Mouse (Mus musculus): Measurements from ENCODE around the gene Tada3.
"Not testable (repeated sequence)": the region's sequence is repeated elsewhere in the genome, so short reads cannot be mapped to it uniquely, and the experiment has no call there.

The Tada3 gene

GRCm38 (mm10) chr6:113343177-113344092 is 34.2 kb downstream of the Tada3 start, which contains the start of gene Camk1:
Camk1 (minus strand) TSS chr6:113343984.
- peak; percentile 75 for DNase-seq (ENCODE audit: extremely low spot score, low spot score)

GRCm38 (mm10) chr6:113342297-113342696 is 35.4 kb downstream of the Tada3 start:
- no peak for DNase-seq (ENCODE audit: extremely low spot score, low spot score)

DNA sequence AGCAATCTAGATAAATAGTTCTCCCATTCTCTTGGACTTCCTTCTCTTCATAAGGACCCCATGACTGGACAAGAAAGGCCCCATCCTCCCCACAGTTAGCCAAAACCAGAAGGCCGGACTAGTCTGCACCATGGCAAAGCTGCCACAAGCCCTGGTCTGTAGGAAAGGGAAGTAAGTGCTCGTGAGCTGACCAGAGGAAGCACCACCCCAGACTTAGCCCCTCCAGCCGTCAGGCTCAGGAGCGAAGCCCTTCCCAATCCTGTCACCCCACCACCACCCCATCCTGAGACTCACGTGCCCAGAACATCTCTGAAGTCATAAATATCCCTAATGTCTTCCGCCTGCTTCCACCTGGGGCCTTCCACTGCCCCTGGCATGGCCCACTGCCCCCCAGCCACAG is 36.1 kb downstream of the Tada3 start:
- DNase-seq (ENCODE audit: extremely low spot score, low spot score), result no peak

- no peak for DNase-seq (ENCODE audit: extremely low spot score, low spot score)
Measured at GRCm38 (mm10) chr6:113336852-113337620, 40.6 kb downstream of the Tada3 start.

DNA sequence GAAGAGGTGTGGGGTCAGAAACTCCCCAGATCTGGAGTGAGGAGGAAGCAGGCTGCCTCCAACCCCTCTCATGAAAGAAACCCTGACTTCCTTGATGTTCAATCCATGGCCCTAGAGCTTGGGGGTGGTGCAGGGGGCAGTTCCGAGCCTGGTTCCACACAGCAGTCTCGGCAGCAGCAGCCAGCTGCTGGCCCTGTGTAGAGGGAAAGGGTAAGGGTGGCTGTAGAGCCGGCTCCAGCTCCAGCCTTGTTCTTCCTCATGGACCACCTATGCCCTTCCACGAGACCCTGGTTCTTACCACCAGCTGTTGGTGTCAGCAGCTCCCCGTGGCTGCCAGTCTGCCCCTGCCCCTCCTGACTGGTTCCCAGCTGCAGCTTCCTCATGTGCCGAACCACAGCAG is 43.5 kb downstream of the Tada3 start:
- DNase-seq (ENCODE audit: extremely low spot score, low spot score), result no peak

DNA sequence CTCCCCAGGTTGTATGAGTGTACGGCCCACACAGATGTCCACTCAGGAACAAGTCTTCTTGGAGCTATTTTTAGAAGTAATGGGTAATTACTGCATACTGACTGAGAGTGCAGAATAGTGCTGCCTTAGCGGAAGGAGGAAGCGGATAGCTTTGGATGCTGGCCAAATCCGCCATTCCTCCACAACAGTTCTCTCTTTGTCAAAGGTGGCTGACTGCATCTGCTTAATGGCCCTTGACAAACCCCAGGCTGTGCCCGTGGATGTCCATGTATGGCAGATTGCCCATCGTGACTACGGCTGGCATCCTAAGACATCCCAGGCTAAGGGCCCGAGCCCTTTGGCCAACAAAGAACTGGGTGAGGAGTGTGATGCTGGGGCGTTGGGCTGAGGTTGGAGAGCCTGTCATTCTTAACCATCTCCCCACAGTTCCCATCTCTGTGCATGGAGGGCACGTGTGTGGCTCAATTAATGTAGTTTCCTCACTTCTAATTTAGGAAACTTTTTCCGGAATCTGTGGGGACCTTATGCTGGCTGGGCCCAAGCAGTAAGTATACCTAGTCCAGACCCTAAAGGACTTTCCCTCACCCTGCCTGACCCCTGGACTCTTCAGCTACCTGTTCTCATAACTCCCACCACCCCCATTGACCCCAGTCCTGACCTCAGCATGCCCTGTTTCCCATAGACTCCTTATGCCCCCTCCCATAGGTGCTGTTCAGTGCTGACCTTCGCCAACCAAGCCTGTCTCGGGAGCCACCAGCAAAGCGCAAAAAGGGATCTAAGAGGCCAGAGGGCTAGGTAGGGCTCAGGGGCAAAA is 44.3 kb downstream of the Tada3 start:
- no peak for DNase-seq (ENCODE audit: extremely low spot score, low spot score)

DNA sequence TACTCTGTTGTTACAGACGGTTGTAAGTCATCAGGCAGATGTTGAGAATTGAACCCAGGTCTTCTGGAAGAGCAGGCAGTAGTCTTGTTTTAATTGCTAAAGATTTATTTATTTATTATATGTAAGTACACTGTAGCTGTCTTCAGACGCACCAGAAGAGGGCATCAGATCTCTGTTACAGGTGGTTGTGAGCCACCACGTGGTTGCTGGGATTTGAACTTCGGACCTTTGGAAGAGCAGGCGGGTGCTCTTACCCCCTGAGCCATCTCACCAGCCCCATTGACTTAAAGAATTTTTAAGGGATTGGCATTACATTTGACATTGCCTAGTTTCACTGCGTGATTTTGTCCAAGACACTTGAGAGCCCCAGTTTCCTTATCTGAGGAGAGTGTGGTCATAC is 44.9 kb downstream of the Tada3 start:
- not testable (repeated sequence) for DNase-seq (ENCODE audit: extremely low spot score, low spot score)

DNA sequence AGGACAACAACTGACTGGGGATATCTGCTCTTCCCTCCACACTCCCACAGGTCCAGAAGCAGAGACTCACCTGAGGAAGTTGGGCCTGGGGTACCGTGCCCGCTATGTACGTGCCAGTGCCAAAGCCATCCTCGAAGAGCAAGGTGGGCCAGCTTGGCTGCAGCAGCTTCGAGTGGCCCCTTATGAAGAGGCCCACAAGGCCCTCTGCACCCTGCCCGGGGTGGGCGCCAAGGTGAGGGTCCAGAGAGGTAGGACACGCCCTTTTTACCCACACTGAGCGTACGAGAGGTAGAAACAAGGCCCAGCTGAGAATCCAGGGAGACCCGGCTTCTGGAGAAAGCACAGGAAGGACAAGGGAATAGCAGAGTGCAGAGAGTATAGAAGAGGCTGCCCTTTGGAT is 46.0 kb downstream of the Tada3 start:
- no peak for DNase-seq (ENCODE audit: extremely low spot score, low spot score)

GRCm38 (mm10) chr6:113330547-113330946 is 47.1 kb downstream of the Tada3 start:
- DNase-seq (ENCODE audit: extremely low spot score, low spot score), result no peak

GRCm38 (mm10) chr6:113329396-113329795 is 48.3 kb downstream of the Tada3 start:
- no peak for DNase-seq (ENCODE audit: extremely low spot score, low spot score)

DNA sequence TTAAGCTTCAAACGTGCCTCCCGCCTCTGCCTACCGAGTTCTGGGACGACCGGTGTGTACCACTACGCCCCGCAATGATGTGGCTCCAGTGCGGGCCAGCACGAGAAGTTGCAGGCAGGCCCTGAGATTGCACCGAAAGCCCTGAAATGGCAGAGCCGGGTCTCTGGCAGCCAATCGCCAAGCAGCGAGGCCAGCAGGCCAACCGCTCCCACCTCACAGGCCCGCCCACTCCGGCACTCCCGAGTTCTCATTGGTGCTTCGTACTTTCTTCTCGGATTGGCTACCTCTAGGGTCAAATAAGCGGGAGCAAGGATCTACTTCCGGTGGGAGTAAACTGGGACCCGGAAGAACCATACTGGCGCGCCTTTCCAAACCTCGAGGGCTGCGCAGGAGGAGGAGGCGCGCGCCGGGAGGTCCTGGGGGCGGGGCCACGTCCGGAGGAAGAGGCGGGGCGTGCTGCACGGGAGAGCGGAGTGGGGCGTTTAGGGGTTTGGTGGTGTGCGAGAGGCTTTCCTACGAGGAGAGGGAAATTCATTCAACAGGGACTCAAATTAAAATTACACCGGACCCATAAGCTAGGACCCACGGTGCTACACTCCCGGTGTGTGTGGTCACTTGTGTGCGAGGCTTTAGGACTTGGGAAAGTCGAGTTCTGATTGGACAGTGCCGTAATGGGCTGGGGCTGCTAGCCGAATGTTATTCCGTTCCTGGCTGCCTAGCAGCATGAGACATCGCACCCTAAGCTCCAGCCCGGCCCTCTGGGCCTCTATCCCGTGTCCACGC is 51.0 kb downstream of the Tada3 start, which contains the start of gene Ogg1:
Gene Ogg1 (plus strand): TSS at position 440 of the 783 bp plus-strand sequence.
- peak; percentile 97 for DNase-seq (ENCODE audit: extremely low spot score, low spot score)

All from neural tube, embryonic 10.5 days (tissue).